Mouse (Mus musculus) G1E (cell line): ENCODE measurements at regions not wholly inside any gene's neighbourhood (a gene's known extent, or its start where the extent isn't known, plus 50 kb on each side); places are given as distances from the start of the nearest gene placed in this dataset.

ENCODE experiments used
- CTCF ChIP-seq: IDR thresholded peaks from 2 replicates; pipeline ENCODE4 v1.5.1; 2012; ENCODE audit warnings: low read depth, low read length, inconsistent platforms, mixed read lengths
- GATA1 ChIP-seq: IDR thresholded peaks from 2 replicates; pipeline ENCODE4 v1.6.1; 2012; ENCODE audit warnings: borderline replicate concordance, low read length, inconsistent platforms, mixed read lengths
- TAL1 ChIP-seq: conservative IDR thresholded peaks from 2 replicates; pipeline ENCODE4 v1.6.1; 2012; ENCODE audit warnings: low read depth, low read length, inconsistent platforms, mixed read lengths

DNA sequence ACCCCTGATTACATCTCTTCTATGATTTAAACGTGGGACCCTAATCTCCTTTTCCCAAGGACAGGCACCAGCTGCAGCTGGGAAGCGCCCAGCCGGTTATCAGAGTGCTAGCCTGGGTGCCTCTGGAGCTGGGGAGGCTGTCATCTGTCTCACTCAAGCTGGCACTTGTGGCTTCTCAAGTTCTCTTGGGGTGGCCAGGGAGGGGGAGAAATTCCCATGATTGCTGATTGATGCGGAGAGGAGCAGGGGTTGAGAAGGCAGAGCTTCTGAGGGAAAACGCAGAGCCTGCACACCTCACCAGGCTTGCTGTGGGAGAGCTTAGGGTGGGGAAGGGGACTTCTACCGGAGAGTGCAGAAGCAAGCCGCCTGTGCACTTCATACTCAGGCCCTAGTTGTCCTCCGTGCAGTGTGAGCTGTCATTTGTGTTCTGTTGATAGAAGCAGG is 626.3 kb downstream of the Zfp706 start:
- TF ChIP-seq CTCF = no peak
- TF ChIP-seq GATA1 = no peak
- TF ChIP-seq TAL1 = no peak
